In the genomic region with DNA sequence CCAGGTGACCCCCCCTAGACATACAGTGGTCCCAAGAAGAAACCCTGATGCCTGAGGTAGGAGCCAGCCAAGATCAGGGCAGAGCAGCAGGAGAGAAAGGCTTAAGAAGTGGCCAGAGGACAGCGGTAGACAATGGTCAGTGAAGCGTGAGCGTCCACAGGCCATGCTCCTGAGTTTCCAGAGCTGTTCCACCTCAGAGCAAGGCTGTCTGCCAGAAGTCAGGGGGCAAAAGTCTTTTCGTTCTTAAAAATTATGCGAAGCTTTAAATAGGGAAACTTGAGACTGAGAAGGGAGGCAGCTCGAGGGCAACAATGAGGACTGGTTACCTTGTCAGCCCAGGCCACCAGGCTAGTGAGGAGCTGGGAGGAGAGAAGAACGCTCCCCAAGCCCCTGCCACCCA, we compare ENCODE assay signal across 20 mouse cellular contexts. TPM values are rescaled to one million over a fixed set of nuclear protein-coding genes. Genes with fewer than 3 reads are reported as not detected.
DNase-seq lines count a peak whose midpoint lies in the region; ATAC-seq and TF ChIP-seq lines count a peak whose summit lies in the region.
"Had no signal": no experiment of that assay in that cellular context is flagged by ENCODE, and none has a peak within 500 bp of the region (broad histone marks: within the 10 kb centered on the region; RNA-seq: fewer than 3 reads in every experiment).

No protein-coding gene starts in this region.

- TF ChIP-seq CTCF in kidney, postnatal 0 days (IDR thresholded peaks at IDR 0.05; ENCODE audit: low read depth): no peak
- no peak for TF ChIP-seq CTCF in stomach, postnatal 0 days (IDR thresholded peaks at IDR 0.05; ENCODE audit: low read depth)

- no peak for TF ChIP-seq EP300 in stomach, postnatal 0 days (optimal IDR thresholded peaks at IDR 0.05)

- 71% methylated on average over 7 of the region's 7 CpGs for WGBS in kidney, postnatal 0 days
- WGBS in stomach, postnatal 0 days: 93% methylated on average over 7 of the region's 7 CpGs

- no peak overlapping the region for H3K4me3 ChIP-seq in kidney, postnatal 0 days (replicated peaks; ENCODE audit: low read depth, low read length)
- H3K4me3 ChIP-seq in stomach, postnatal 0 days (ENCODE audit: low read depth, low read length): no peak overlapping the region
- H3K4me3 ChIP-seq: embryonic facial prominence, embryonic 12.5 days; forebrain, embryonic 12.5 days; heart, embryonic 10.5 days; heart, embryonic 15.5 days; hindbrain, embryonic 13.5 days had no signal

- H3K4me1 ChIP-seq in kidney, postnatal 0 days (replicated peaks; ENCODE audit: insufficient read depth, low read length): peaks cover 7% of the 10 kb centered on the region
- no peaks in the 10 kb centered on the region for H3K4me1 ChIP-seq in stomach, postnatal 0 days (replicated peaks; ENCODE audit: control insufficient read depth, insufficient read depth)

- H3K36me3 ChIP-seq in kidney, postnatal 0 days (ENCODE audit: insufficient read depth, low read length): peaks cover 16% of the 10 kb centered on the region
- H3K36me3 ChIP-seq in stomach, postnatal 0 days (ENCODE audit: control insufficient read depth, insufficient read depth, low read length): peaks cover 2% of the 10 kb centered on the region

- DNase-seq in kidney, adult 18-20 months: peak; percentile 69
- DNase-seq in kidney, adult 8-10 months: peak; percentile 81 to 85
- DNase-seq in kidney, postnatal 0 days (ENCODE audit: low spot score): no peak
- peak; percentile 82 to 86 for DNase-seq in kidney, postnatal 36 days
- DNase-seq in stomach, postnatal 0 days (ENCODE audit: low spot score): no peak
- DNase-seq in left cerebral cortex, adult 9 months (ENCODE audit: low spot score in 2 of 2): no peak
- DNase-seq: adrenal gland, adult 2 months; cerebellum, adult 9-10 months; cerebellum, postnatal 25 days; gastrocnemius, postnatal 10 days; heart, adult 18-20 months; heart, postnatal 14 days had no signal

- H3K27me3 ChIP-seq in kidney, postnatal 0 days (ENCODE audit: insufficient read depth, low read length): no peaks in the 10 kb centered on the region
- H3K27me3 ChIP-seq in stomach, postnatal 0 days (ENCODE audit: control insufficient read depth, insufficient read depth, low read length): no peaks in the 10 kb centered on the region
- H3K27me3 ChIP-seq: embryonic facial prominence, embryonic 12.5 days; heart, embryonic 15.5 days; Patski had no signal

- H3K4me2 ChIP-seq in kidney, postnatal 0 days (ENCODE audit: low read length): no peak overlapping the region
- H3K4me2 ChIP-seq in stomach, postnatal 0 days (replicated peaks; ENCODE audit: low read depth): no peak overlapping the region
- H3K4me2 ChIP-seq: embryonic facial prominence, embryonic 12.5 days; forebrain, embryonic 12.5 days; heart, embryonic 15.5 days; hindbrain, embryonic 13.5 days had no signal

- 0 out of 2 replicates have a peak overlapping the region, but pooled peaks have one; percentile 27 for H3K9ac ChIP-seq in kidney, postnatal 0 days (ENCODE audit: low read depth, low read length)
- H3K9ac ChIP-seq in stomach, postnatal 0 days (ENCODE audit: low read length): no peak overlapping the region
- H3K9ac ChIP-seq: embryonic facial prominence, embryonic 12.5 days; forebrain, embryonic 12.5 days; heart, embryonic 15.5 days had no signal

- no peak overlapping the region for H3K27ac ChIP-seq in kidney, postnatal 0 days
- no peak overlapping the region for H3K27ac ChIP-seq in stomach, postnatal 0 days (replicated peaks)
- H3K27ac ChIP-seq: embryonic facial prominence, embryonic 12.5 days; forebrain, embryonic 12.5 days; heart, embryonic 15.5 days; hindbrain, embryonic 13.5 days had no signal

- no peak for ATAC-seq in kidney, postnatal 0 days (replicated peaks; ENCODE audit: low FRiP score, low read depth)
- no peak for ATAC-seq in stomach, postnatal 0 days (ENCODE audit: low FRiP score, low TSS enrichment)
- ATAC-seq: activated CD4-positive, CD25-positive, alpha-beta regulatory T cell, adult 4 months; forebrain, embryonic 16.5 days; Patski had no signal

- no peaks in the 10 kb centered on the region for H3K9me3 ChIP-seq in kidney, postnatal 0 days (replicated peaks; ENCODE audit: low read length)
- H3K9me3 ChIP-seq in stomach, postnatal 0 days (ENCODE audit: control insufficient read depth, low read length): no peaks in the 10 kb centered on the region
- H3K9me3 ChIP-seq: embryonic facial prominence, embryonic 12.5 days; forebrain, embryonic 12.5 days; heart, embryonic 10.5 days; heart, embryonic 15.5 days; hindbrain, embryonic 13.5 days had no signal

RNA-seq across cellular contexts. Expression of gene Clba1, which starts 4.6 kb away (rescaled TPM):
- polyA plus RNA-seq in kidney, postnatal 0 days (2015; fragmentation: Nextera tagmentation; extraction: Ambion mirVana): 16.0 and 18.4 TPM in 2 replicates
- polyA plus RNA-seq in stomach, postnatal 0 days (2015; fragmentation: Nextera tagmentation; extraction: Ambion mirVana): 6.8 and 7.0 TPM in 2 replicates

RNA-seq across cellular contexts. Expression of gene Ahnak2, which starts 10.9 kb away (rescaled TPM):
- polyA plus RNA-seq in kidney, postnatal 0 days (2015; fragmentation: Nextera tagmentation; extraction: Ambion mirVana): 0.22 and 0.50 TPM in 2 replicates
- 5.4 and 6.3 TPM in 2 replicates for polyA plus RNA-seq in stomach, postnatal 0 days (2015; fragmentation: Nextera tagmentation; extraction: Ambion mirVana)
- polyA plus RNA-seq: activated CD4-positive, CD25-positive, alpha-beta regulatory T cell, adult 4 months had no signal

RNA-seq across cellular contexts. Expression of gene Cdca4, which starts 15.9 kb away (rescaled TPM):
- polyA plus RNA-seq in kidney, postnatal 0 days (2015; fragmentation: Nextera tagmentation; extraction: Ambion mirVana): 56.6 and 64.5 TPM in 2 replicates
- polyA plus RNA-seq in stomach, postnatal 0 days (2015; fragmentation: Nextera tagmentation; extraction: Ambion mirVana): 37.5 and 41.6 TPM in 2 replicates

RNA-seq across cellular contexts. Expression of gene Pld4, which starts 52.9 kb away (rescaled TPM):
- polyA plus RNA-seq in kidney, postnatal 0 days (2015; fragmentation: Nextera tagmentation; extraction: Ambion mirVana): 7.8 TPM in 2 replicates
- polyA plus RNA-seq in stomach, postnatal 0 days (2015; fragmentation: Nextera tagmentation; extraction: Ambion mirVana): 9.6 and 9.8 TPM in 2 replicates

RNA-seq across cellular contexts. Expression of gene Gpr132, which starts 54.7 kb away (rescaled TPM):
- 0.10 and 0.11 TPM in 2 replicates for polyA plus RNA-seq in kidney, postnatal 0 days (2015; fragmentation: Nextera tagmentation; extraction: Ambion mirVana)
- polyA plus RNA-seq in stomach, postnatal 0 days (2015; fragmentation: Nextera tagmentation; extraction: Ambion mirVana): 0.10 and 0.11 TPM in 2 replicates
- polyA plus RNA-seq: forebrain, embryonic 12.5 days; forebrain, embryonic 16.5 days; hindbrain, embryonic 13.5 days; Patski had no signal

Comparison
In these comparisons a context has a peak if more than half of its experiments do, and no peak if none do; other contexts are left out.
1. DNase-seq: peak in kidney, adult 18-20 months (single experiment), kidney, adult 8-10 months (2 of 2) and kidney, postnatal 36 days (2 of 2); none in kidney, postnatal 0 days (single experiment), stomach, postnatal 0 days (single experiment) and left cerebral cortex, adult 9 months (0 of 2).